Mouse (Mus musculus) MEL (cell line): ENCODE measurements around the gene Snrnp35.

ENCODE experiments used
- SIN3A ChIP-seq: IDR thresholded peaks from 2 replicates; pipeline ENCODE4 v1.6.1; 2012; ENCODE audit warnings: low read length, improper control_type of control experiment, inconsistent platforms
- TAL1 ChIP-seq: IDR thresholded peaks from 2 replicates; pipeline ENCODE4 v1.6.1; 2012; ENCODE audit warnings: mild to moderate bottlenecking, inconsistent platforms, low read length, moderate library complexity, mixed read lengths
- ZC3H11A ChIP-seq: IDR thresholded peaks from 2 replicates; pipeline ENCODE4 v1.6.1; 2012; ENCODE audit warnings: low read depth, mild to moderate bottlenecking, inconsistent platforms, low read length, improper control_type of control experiment

- TF ChIP-seq ZC3H11A (no peak), TAL1 (no peak), SIN3A (no peak)
Measured at GRCm38 (mm10) chr5:124505235-124505634, 22.3 kb downstream of the Snrnp35 start.
